Mouse (Mus musculus) megakaryocyte, embryonic 14.5 days (primary cell): Measurements from ENCODE around the gene Vps9d1. TPM values are rescaled to one million over a fixed set of nuclear protein-coding genes. Genes with fewer than 3 reads are reported as not detected.
"Not testable (repeated sequence)": the region's sequence is repeated elsewhere in the genome, so short reads cannot be mapped to it uniquely, and the experiment has no call there.

Experiments
- H3K27me3 ChIP-seq: replicated peaks from 2 replicates; pipeline ENCODE3; 2012; ENCODE audit warnings: inconsistent platforms
- H3K36me3 ChIP-seq: replicated peaks from 2 replicates; pipeline ENCODE3; 2012; ENCODE audit warnings: low read length, inconsistent platforms, mixed read lengths
- H3K4me1 ChIP-seq: 2 replicates; pipeline ENCODE4 v1.6.1; 2012; ENCODE audit warnings: inconsistent platforms
- H3K4me3 ChIP-seq: replicated peaks from 2 replicates; pipeline ENCODE3; 2012; ENCODE audit warnings: moderate library complexity, mild to moderate bottlenecking, inconsistent platforms
- H3K9me3 ChIP-seq: 2 replicates; pipeline ENCODE4 v1.6.1; 2012; ENCODE audit warnings: inconsistent platforms
- FLI1 ChIP-seq: IDR thresholded peaks from 2 replicates; pipeline ENCODE4 v1.6.1; 2012; ENCODE audit warnings: low read length, inconsistent platforms, mixed read lengths
- GATA1 ChIP-seq: IDR thresholded peaks from 3 replicates; pipeline ENCODE4 v1.6.1; 2012; ENCODE audit warnings: mixed read lengths, low read length, inconsistent platforms, borderline replicate concordance
- polyA plus RNA-seq: library from polyadenylated mRNA; stranded (reverse); fragments of >175 nt; gene quantifications from 2 replicates; pipeline ENCODE4 v1.2.3, GENCODE M21; 2012; ENCODE audit warnings: low replicate concordance; ENCODE audit not compliant: insufficient read depth

Gene Vps9d1
- polyA plus RNA-seq, 1 experiment, result 49.9 TPM

- H3K36me3 ChIP-seq, result peaks cover 70% of the 10 kb centered on the region
- no peaks in the 10 kb centered on the region for H3K9me3 ChIP-seq
- H3K4me3 ChIP-seq, result peak overlapping the region; percentile 20
- TF ChIP-seq GATA1, result no peak
- TF ChIP-seq FLI1, result no peak
- H3K4me1 ChIP-seq, result peaks cover 8% of the 10 kb centered on the region; the same call in 1 of the 2 replicates
- no peaks in the 10 kb centered on the region for H3K27me3 ChIP-seq
Observed at GRCm38 (mm10) chr8:123280302-123281094, 26.4 kb upstream of the Vps9d1 start.

- no peak for TF ChIP-seq GATA1
- no peak for TF ChIP-seq FLI1
- H3K27me3 ChIP-seq, result no peaks in the 10 kb centered on the region
- H3K9me3 ChIP-seq, result no peaks in the 10 kb centered on the region
- H3K4me3 ChIP-seq, result no peak overlapping the region
- H3K4me1 ChIP-seq, result peaks cover 8% of the 10 kb centered on the region; the same call in 1 of the 2 replicates
- peaks cover 75% of the 10 kb centered on the region for H3K36me3 ChIP-seq
Observed at GRCm38 (mm10) chr8:123279828-123280227, 25.7 kb upstream of the Vps9d1 start.

- H3K9me3 ChIP-seq, result no peaks in the 10 kb centered on the region
- peaks cover 83% of the 10 kb centered on the region for H3K36me3 ChIP-seq
- TF ChIP-seq FLI1 (no peak), GATA1 (no peak)
- H3K27me3 ChIP-seq, result no peaks in the 10 kb centered on the region
- no peak overlapping the region for H3K4me3 ChIP-seq
- peaks cover 4% of the 10 kb centered on the region; the same call in 1 of the 2 replicates for H3K4me1 ChIP-seq
Observed at GRCm38 (mm10) chr8:123278445-123278844, 24.3 kb upstream of the Vps9d1 start.

GRCm38 (mm10) chr8:123275096-123275495 is 20.9 kb upstream of the Vps9d1 start:
- Histone ChIP-seq H3K4me1 (peaks cover 12% of the 10 kb centered on the region), H3K36me3 (peaks cover 87% of the 10 kb centered on the region), H3K4me3 (no peak overlapping the region), H3K9me3 (no peaks in the 10 kb centered on the region), H3K27me3 (no peaks in the 10 kb centered on the region)
- TF ChIP-seq FLI1 (no peak), GATA1 (no peak)

GRCm38 (mm10) chr8:123274447-123274846 is 20.3 kb upstream of the Vps9d1 start:
- H3K36me3 ChIP-seq, result peaks cover 88% of the 10 kb centered on the region
- H3K4me3 ChIP-seq, result no peak overlapping the region
- H3K27me3 ChIP-seq, result no peaks in the 10 kb centered on the region
- no peaks in the 10 kb centered on the region for H3K9me3 ChIP-seq
- TF ChIP-seq GATA1 (no peak), FLI1 (no peak)
- peaks cover 12% of the 10 kb centered on the region for H3K4me1 ChIP-seq

- Histone ChIP-seq H3K4me1 (peaks cover 8% of the 10 kb centered on the region), H3K9me3 (no peaks in the 10 kb centered on the region), H3K36me3 (peaks cover 95% of the 10 kb centered on the region), H3K4me3 (no peak overlapping the region), H3K27me3 (no peaks in the 10 kb centered on the region)
- TF ChIP-seq GATA1 (no peak), FLI1 (no peak)
Observed at GRCm38 (mm10) chr8:123271901-123272300, 17.8 kb upstream of the Vps9d1 start.

- Histone ChIP-seq H3K4me1 (peaks cover 8% of the 10 kb centered on the region), H3K4me3 (no peak overlapping the region), H3K27me3 (no peaks in the 10 kb centered on the region), H3K36me3 (peaks cover 95% of the 10 kb centered on the region), H3K9me3 (no peaks in the 10 kb centered on the region)
- TF ChIP-seq GATA1, result no peak
Observed at GRCm38 (mm10) chr8:123271147-123271546, 17.0 kb upstream of the Vps9d1 start.

GRCm38 (mm10) chr8:123267926-123268656 is 13.9 kb upstream of the Vps9d1 start:
- Histone ChIP-seq H3K4me1 (peaks cover 8% of the 10 kb centered on the region), H3K27me3 (no peaks in the 10 kb centered on the region), H3K36me3 (peaks cover 100% of the 10 kb centered on the region), H3K4me3 (no peak overlapping the region), H3K9me3 (no peaks in the 10 kb centered on the region)
- TF ChIP-seq FLI1 (no peak), GATA1 (no peak)

GRCm38 (mm10) chr8:123257593-123257992 is 3.4 kb upstream of the Vps9d1 start:
- H3K4me1 ChIP-seq, result peaks cover 35% of the 10 kb centered on the region
- not testable (repeated sequence) for H3K27me3 ChIP-seq, H3K9me3 ChIP-seq, H3K4me3 ChIP-seq
- peaks cover 65% of the 10 kb centered on the region for H3K36me3 ChIP-seq

GRCm38 (mm10) chr8:123257114-123257513 is 3.0 kb upstream of the Vps9d1 start:
- no peaks in the 10 kb centered on the region for H3K27me3 ChIP-seq
- H3K4me1 ChIP-seq, result peaks cover 39% of the 10 kb centered on the region
- peaks cover 64% of the 10 kb centered on the region for H3K36me3 ChIP-seq
- no peak overlapping the region for H3K4me3 ChIP-seq
- no peak for TF ChIP-seq GATA1
- no peak for TF ChIP-seq FLI1
- H3K9me3 ChIP-seq, result no peaks in the 10 kb centered on the region
